Comparison of ENCODE assay signal across 16 mouse cellular contexts in the genomic region with DNA sequence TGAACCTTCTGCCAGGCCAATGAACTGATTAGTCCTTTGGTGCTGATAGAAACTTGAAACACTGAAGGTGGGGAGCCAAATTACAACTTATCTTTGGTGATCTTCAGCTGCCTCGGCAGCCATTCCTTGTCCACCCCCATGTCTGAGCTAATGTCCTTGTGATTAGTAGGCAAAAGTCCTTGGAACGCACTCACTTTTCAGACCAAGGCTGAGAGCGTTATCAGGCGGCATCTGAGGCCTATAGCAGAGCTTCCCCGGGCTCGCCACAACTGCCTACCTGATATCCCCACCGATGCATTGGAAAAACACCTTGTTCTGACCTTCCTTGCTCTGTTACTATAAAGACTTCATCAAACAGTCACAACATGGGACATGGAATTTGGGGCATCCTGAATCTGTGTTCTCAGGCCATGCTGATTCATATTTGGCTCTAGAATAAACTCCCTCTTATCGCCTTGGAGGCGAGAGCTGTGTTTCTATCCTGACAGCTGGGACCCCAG.
"Had no signal": no experiment of that assay in that cellular context is flagged by ENCODE, and none has a peak within 500 bp of the region (broad histone marks: within the 10 kb centered on the region; RNA-seq: fewer than 3 reads in every experiment).

No protein-coding gene starts in this region.

- H3K27ac ChIP-seq: midbrain, embryonic 10.5 days; midbrain, embryonic 12.5 days; neural tube, embryonic 13.5 days had no signal

- H3K4me3 ChIP-seq: midbrain, embryonic 10.5 days; midbrain, embryonic 12.5 days; myocyte; neural tube, embryonic 13.5 days; neural tube, embryonic 15.5 days had no signal

- DNase-seq: lung, adult 18-20 months; lung, embryonic 14.5 days; lung, postnatal 10 days; lung, postnatal 4 days; midbrain, embryonic 14.5 days; retina, postnatal 1 day; right cerebral cortex, postnatal 4 days; spleen, adult 18-20 months; thymus, adult 18-20 months; thymus, postnatal 14 days; thymus, postnatal 36 days had no signal

- H3K4me1 ChIP-seq: midbrain, embryonic 12.5 days had no signal
